Mouse (Mus musculus) ES-E14 (cell line): Measurements from ENCODE around the gene Arih2.

Experiments
- CHD2 ChIP-seq: IDR thresholded peaks from 2 replicates; pipeline ENCODE4 v1.6.1; 2014; ENCODE audit warnings: mild to moderate bottlenecking, low read depth, low read length, inconsistent platforms
- HCFC1 ChIP-seq: IDR thresholded peaks from 2 replicates; pipeline ENCODE4 v1.6.1; 2012; ENCODE audit warnings: low read length, inconsistent platforms, borderline replicate concordance; ENCODE audit not compliant: insufficient read depth
- MAFK ChIP-seq: IDR thresholded peaks from 2 replicates; pipeline ENCODE4 v1.6.1; 2014; ENCODE audit warnings: mild to moderate bottlenecking, low read depth, low read length, inconsistent platforms; ENCODE audit not compliant: insufficient read depth
- ZC3H11A ChIP-seq: IDR thresholded peaks from 2 replicates; pipeline ENCODE4 v1.6.1; 2012; ENCODE audit warnings: low read depth, mild to moderate bottlenecking, inconsistent platforms, low read length, borderline replicate concordance
- ZNF384 ChIP-seq: IDR thresholded peaks from 2 replicates; pipeline ENCODE4 v1.6.1; 2012; ENCODE audit warnings: low read depth, low read length, inconsistent platforms

GRCm38 (mm10) chr9:108688451-108688850, 39.3 kb upstream of the Arih2 start:
- TF ChIP-seq ZC3H11A (no peak), HCFC1 (no peak), ZNF384 (no peak), CHD2 (no peak), MAFK (no peak)
